Mouse (Mus musculus): ENCODE results near the gene Sod1.
"Not testable (repeated sequence)": the region's sequence is repeated elsewhere in the genome, so short reads cannot be mapped to it uniquely, and the experiment has no call there.

Sod1 gene

GRCm38 (mm10) chr16:90213477-90214339 is 6.8 kb upstream of the Sod1 start:
- no peak for DNase-seq

DNA sequence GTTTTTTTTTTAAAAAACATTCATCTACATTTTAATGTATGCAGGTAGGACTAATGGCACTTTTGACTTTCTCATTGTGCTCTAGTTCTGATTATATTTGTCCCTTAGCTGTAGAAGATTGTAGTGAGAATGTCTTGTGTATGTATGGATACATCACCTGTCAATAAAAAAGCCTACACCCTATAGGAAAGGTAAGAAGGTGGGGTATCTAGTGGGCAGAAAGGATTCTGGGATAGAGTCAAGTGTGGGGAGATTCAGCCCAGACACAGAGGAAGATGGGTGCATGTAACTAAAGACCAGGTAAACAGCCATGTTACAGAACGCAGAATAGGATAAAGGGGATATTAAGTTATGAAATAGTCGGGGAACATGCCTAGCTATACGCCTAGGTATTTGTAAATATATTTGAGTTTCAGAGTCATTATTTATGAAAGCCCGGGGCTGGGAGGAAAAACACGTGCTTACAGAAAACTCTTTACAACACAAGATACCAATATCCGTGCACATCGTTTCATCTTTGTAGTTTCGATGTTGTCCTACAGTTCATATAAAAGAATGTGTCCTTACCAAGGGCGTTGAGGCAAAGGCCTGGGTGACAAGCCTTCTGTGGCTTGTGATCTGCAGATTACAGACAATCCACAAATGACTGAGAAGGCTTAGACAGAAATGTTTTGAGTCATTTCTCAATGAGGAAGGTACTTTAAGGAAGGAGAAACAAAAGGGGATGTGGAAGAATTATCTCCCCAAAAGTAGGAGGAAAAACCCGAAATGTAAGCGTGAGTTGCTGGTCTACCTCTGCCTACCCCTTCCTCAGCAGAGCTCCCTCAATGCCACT is 5.6 kb upstream of the Sod1 start:
- DNase-seq = no peak

DNA sequence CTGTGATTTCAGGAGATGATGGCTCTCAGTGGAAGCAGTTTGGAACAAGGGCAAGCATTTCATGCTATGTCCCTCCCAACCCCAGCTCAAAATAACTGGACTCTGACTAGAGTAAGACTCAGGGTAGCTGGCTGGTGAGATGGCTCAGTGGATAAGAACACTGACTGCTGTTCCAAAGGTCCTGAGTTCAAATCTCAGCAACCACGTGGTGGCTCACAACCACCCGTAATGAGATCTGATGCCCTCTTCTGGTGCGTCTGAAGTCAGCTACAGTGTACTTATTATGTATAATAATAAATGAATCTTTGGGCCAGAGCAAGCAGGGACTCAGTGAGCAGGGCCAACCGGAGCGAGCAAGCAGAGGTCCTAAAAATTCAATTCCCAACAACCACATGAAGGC is 4.7 kb upstream of the Sod1 start:
- not testable (repeated sequence) for DNase-seq

GRCm38 (mm10) chr16:90216414-90216813 is 4.1 kb upstream of the Sod1 start:
- DNase-seq = no peak

DNA sequence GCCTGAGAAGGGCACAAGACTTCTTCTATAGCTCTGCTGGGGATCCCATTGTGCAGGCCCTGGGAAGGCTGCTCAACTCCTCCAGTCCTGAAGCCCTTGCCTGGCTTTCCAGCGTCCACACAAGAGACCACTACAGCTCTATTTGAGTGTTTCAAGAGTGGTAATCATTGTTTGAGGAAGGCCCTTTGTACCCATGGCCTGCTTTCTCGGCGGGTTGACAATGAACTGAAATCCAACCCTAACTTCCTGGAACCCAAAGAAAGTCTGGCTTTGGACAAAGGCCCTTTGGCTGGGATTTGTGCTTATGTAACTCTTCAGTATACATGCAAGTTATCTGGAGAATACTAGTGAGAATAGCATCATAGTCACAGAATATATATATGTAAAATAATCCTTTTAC is 3.2 kb upstream of the Sod1 start:
- DNase-seq = no peak

DNA sequence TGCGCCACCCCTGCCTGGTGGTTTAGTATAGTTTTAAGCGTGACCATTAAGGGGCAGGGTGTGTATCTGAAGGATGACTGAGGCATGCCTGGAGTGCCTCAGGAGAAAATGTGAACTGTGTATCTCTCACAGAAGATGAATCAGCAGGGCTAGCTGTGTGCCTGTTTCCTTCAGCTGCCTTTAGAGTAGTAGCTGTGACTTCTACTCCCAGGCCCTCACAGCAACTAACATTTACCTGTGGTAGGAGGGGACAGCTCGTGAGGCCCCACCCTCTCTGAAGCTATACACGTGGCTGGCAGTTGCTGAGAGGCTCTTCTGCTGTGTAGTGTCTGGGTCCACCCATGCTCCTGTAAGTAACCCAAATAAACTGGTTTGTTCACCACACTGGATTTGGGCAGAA is 2.6 kb upstream of the Sod1 start:
- DNase-seq = no peak

DNA sequence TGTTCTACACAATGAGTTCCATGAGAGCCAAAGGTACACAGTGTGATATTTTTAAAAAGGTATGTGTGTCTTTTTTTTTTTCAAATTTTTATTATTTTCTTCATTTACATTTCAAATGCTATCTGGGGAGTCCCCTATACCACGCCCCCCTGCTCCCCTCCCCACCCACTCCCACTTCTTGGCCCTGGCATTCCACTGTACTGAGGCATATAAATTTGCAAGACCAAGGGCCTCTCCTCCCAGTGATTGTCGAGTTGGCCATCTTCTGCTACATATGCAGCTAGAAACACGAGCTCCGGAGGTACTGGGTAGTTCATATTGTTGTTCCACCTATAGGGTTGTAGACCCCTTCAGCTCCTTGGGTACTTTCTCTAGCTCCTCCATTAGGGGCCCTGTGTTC is 1.1 kb upstream of the Sod1 start:
- DNase-seq = not testable (repeated sequence)

DNA sequence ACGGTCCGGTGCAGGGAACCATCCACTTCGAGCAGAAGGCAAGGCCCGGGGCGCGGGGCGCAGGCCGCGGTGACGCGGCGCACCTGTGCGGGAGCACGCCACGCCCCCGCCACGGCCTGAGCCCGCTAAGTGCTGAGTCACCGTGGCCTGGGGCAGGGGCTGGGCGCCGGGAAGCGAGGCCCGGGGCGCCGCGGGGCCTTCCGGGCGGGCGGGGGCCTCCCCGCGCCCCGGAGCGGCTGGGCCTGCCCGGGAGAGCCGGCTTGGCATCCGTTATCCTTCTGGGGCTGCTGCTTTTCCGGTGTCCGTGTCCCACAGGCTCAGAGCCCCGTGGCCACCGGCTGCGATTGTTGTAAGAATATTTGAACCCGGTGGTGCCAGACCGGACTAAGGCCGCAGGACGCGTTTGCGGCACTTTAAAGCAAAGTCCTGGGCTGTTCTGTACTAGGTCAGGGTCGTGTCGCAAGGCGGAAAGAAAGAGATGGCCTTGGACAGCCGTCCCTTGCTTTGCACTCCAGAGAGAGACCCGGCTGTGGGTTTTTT is 408 bp downstream of the Sod1 start:
- no peak for DNase-seq

DNA sequence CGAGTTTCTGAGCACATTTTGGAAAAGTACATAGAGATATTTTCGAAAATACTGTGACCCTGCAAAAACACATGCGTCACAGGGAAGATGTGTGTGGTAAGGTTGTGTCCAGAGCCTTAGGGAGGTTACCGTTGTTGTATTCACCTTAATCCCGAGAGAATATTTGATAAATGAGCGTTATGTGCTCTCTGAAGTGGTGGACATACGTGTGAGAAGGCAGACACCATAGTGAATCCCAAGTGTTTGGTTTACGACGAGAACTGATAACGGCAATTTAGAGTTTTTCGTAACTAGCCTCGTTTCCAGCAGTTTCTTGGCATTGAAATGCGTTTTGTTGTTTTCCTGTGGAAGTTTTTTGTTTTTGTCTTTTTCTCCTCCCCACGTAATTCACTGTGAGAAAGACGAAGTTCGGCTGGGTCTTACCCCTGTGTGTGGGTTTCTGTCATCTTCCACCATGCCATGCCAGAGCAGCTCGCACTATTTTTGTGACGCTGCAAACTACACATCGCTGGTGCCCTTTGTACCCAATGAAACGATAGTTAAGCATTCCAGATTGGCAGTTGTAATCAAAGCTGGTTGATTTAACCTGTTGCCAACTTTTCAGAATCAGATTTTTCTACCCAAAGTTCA is 1.0 kb downstream of the Sod1 start:
- DNase-seq = no peak

GRCm38 (mm10) chr16:90229897-90230296 is 9.3 kb downstream of the Sod1 start:
- DNase-seq = no peak

DNA sequence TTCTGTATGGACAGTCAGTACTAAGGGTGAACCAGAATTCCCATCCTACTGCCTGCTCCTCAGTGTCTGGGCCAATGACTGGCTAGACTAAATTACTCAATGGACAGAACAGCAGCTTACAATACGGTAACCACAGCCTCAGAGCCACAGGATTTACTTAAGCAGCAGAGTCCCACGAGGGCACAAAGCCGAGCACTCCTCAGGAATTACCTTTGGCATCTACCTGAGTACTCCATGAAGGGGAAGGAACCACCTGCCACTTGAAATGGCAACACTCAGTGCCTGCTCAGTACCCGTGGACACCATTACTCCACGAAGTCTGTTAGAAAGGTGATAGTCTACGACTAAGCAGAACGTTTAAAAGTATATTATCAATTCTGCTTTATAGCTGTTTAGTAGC is 10.7 kb downstream of the Sod1 start:
- DNase-seq = no peak

DNA sequence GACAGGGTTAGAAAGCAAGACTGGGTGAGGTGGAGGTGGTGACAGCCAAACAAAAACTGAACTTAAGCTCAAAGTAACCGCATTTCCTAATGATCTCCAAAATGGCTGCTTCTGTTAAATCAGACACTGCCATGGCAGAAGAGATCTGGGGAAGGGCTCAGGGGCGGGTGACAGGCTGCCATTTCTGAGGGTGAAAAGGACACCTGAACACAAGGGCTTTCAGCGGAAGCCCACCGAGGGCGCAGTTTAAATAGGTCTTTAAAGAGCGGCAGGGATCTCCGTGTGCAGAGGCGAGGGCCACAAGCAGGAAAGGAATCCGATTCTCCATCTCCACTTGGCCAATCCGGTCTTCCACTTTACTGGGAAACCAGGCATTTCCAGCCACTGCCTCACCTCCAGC is 13.1 kb downstream of the Sod1 start:
- no peak for DNase-seq

DNA sequence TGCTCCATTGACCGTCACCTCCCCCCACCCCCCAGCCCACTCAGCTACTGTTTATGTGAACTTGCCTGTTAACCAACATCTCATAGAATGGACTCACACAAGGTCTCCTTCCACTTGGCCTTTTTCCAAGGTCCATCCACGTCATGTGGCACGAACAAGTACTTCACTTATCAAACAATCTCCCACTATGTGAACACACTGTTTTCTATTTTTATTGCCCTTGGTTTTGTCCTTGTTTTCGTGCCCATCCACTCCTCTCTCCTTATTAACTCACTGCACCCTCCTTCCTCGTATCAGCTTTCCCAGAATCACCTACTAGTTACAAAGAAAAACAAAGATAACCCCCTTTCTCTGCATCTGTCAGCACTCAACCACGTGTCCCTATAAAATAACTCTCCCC is 14.1 kb downstream of the Sod1 start:
- no peak for DNase-seq

- no peak for DNase-seq
These were observed 14.6 kb downstream of the Sod1 start for GRCm38 (mm10) chr16:90235188-90235587.

- DNase-seq = no peak
These were observed 18.7 kb downstream of the Sod1 start for GRCm38 (mm10) chr16:90239128-90239746.

- DNase-seq = no peak
These were observed 21.3 kb downstream of the Sod1 start for GRCm38 (mm10) chr16:90241875-90242274.

DNA sequence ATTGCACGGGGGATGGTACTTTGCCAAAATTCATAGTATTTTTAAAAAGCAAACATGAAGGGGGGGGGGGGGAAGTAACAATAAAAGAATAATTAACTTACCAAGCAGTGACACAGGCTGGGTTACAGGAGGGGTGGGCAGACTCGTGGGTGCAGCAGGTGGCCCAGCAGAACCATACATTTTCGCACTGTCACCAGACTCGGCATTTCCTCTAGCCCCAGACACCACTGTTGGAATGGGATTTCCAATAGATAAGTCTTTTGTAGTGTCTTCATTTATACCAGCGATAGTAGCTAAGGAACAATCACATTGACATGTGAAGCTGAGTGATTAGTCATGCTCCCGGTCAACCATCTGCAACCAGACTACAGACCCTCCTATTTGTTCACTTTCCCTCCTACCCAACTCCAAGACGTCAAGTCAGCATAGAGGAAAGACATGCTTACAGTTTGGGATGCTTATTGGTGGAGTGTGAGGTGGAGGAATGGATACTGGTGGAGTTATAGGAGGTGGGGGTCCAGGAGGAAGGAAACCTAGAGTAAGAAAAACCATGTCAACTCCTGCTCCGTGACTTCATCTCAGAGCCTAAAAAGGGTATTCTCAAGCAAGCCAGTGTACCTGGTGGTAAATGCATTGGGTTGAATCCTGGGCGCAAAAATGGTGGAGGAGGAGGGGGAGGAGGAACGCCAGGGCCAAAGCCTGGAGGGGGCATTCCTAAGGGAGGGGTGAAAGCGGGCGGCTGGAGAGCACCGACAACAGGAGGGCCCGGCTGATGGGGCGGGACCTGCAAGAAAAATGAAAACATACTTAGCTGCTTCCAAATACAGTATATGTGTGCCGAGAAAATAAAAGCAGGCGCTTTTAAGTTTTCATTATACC is 22.1 kb downstream of the Sod1 start:
- no peak for DNase-seq

DNA sequence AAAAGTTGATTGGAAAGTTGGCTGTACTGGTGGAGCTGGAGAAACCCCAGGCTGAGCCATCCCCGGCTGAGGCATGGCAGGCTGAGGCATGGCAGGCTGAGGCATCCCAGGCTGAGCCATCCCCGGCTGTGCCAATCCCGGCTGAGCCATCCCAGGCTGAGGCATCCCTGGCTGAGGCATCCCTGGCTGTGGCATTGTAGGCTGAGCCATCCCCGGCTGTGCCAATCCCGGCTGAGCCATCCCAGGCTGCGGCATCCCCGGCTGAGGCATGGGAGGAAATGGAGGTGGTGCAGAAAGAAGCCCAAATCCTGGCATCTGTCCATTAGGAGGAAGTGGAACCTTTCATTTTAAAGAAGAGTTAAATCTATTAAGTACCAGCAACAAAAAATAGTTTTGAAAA is 29.5 kb downstream of the Sod1 start:
- DNase-seq = peak; percentile 10

DNA sequence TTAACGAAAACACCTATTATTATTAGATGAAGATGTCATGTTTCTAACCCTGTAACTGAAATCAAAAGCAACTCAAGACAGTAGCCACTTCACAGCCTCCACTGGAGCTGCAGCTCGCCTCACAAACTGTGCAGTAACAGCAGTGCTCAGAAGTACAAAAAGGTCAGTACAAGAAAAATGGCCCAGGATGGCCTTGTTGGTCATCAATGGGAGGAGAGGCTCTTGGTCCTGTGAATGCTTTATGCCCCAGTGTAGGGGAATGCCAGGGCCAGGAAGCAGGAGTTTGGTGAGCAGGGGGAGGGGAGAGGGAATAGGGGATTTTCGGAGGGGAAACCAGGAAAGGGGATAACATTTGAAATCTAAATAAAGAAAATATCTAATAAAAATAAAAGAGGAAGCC is 30.7 kb downstream of the Sod1 start:
- not testable (repeated sequence) for DNase-seq

DNA sequence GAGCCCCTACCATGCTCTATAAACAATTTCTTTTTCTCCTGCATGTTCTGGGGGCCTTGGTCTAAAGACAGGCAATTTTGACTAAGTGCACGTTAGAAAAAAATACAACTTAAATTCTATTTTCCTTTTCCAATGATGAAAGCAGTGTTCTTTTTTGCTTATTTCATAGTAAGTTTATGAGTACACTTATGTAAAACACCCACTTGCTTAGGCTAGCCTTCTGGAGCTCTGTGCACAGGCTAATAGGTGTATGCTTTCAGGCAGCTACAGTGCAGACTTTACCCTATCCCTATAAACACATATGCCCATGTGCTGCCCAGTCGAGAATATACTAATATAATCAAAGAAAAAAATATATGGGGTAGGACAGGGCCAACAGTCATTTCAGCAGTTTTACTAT is 32.0 kb downstream of the Sod1 start:
- DNase-seq = no peak

- no peak for DNase-seq
These were observed 38.4 kb downstream of the Sod1 start for GRCm38 (mm10) chr16:90258950-90259349.

DNA sequence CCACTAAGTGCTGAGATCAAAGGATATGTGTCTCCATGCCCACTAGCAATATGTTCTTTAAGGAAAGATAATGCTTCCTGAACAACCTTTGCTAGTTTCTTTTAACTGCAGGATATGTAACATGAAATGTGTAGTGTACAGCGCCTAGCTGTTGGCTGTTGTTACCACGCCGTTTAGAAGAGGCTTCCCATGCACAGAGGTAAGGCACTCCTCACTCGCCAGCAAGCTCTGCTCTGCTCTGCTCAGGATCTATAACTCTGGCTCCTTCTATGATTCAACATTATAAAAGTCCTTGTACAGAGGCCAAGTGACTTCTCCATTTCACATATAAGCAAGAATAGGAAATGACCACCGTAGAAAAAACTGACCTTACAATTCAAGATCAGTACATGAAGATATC is 39.1 kb downstream of the Sod1 start:
- no peak for DNase-seq

Measured in cerebellum, adult 11-12 months (tissue).